Mouse (Mus musculus): Measurements from ENCODE around the gene Nup188. TPM values are rescaled to one million over a fixed set of nuclear protein-coding genes. Genes with fewer than 3 reads are reported as not detected.

Nup188 gene
- polyA plus RNA-seq, 1 experiment from 2014 or later = 19.7 TPM

GRCm38 (mm10) chr2:30269241-30269990 lies 16.8 kb upstream of the Nup188 start:
- WGBS = 90% methylated on average over 17 of the region's 17 CpGs
- Histone ChIP-seq H3K27me3 (no peaks in the 10 kb centered on the region), H3K36me3 (peaks cover 12% of the 10 kb centered on the region), H3K4me2 (no peak overlapping the region), H3K4me1 (replicated peaks) (peaks cover 27% of the 10 kb centered on the region), H3K4me3 (no peak overlapping the region), H3K27ac (replicated peaks) (no peak overlapping the region), H3K9me3 (no peaks in the 10 kb centered on the region), H3K9ac (no peak overlapping the region)
- ATAC-seq (ENCODE audit: low read depth) = no peak

GRCm38 (mm10) chr2:30270134-30270533 lies 16.1 kb upstream of the Nup188 start:
- Histone ChIP-seq H3K27me3 (no peaks in the 10 kb centered on the region), H3K4me3 (no peak overlapping the region), H3K9ac (no peak overlapping the region), H3K36me3 (peaks cover 5% of the 10 kb centered on the region), H3K9me3 (no peaks in the 10 kb centered on the region), H3K27ac (replicated peaks) (no peak overlapping the region), H3K4me2 (no peak overlapping the region), H3K4me1 (replicated peaks) (peaks cover 20% of the 10 kb centered on the region)
- 76% methylated on average over 1 of the region's 1 CpGs for WGBS
- ATAC-seq (ENCODE audit: low read depth) = peak; percentile 80; the same call in 1 of the 2 replicates

GRCm38 (mm10) chr2:30280743-30281142 lies 5.5 kb upstream of the Nup188 start, which contains the start of gene Gm28038:
TSS of gene Gm28038 (plus strand) at chr2:30281043.
- no peak within 1 kb of the TSS for H3K4me2 ChIP-seq
- H3K9ac ChIP-seq = no peak within 1 kb of the TSS
- H3K4me3 ChIP-seq = no peak within 1 kb of the TSS
- ATAC-seq (ENCODE audit: low read depth) = no peak
- H3K27ac ChIP-seq (replicated peaks) = no peak within 1 kb of the TSS
- H3K27me3 ChIP-seq = no peaks in the 10 kb centered on the region
- H3K4me1 ChIP-seq (replicated peaks) = peaks cover 10% of the 10 kb centered on the region
- no peaks in the 10 kb centered on the region; the same call in 1 of the 2 replicates for H3K36me3 ChIP-seq
- H3K9me3 ChIP-seq = no peaks in the 10 kb centered on the region
- WGBS = 93% methylated on average over 11 of the region's 11 CpGs

- ATAC-seq (ENCODE audit: low read depth) = no peak
- 80% methylated on average over 3 of the region's 3 CpGs for WGBS
- H3K4me3 ChIP-seq = no peak overlapping the region
Measured at GRCm38 (mm10) chr2:30281651-30282050, 4.5 kb upstream of the Nup188 start.

GRCm38 (mm10) chr2:30283193-30283592 lies 3.0 kb upstream of the Nup188 start:
- no peak for ATAC-seq (ENCODE audit: low read depth)
- Histone ChIP-seq H3K4me3 (no peak overlapping the region), H3K36me3 (no peaks in the 10 kb centered on the region), H3K27me3 (no peaks in the 10 kb centered on the region), H3K9ac (no peak overlapping the region), H3K27ac (replicated peaks) (no peak overlapping the region), H3K4me1 (replicated peaks) (peaks cover 25% of the 10 kb centered on the region), H3K9me3 (no peaks in the 10 kb centered on the region), H3K4me2 (no peak overlapping the region)
- 88% methylated on average over 2 of the region's 2 CpGs for WGBS

More at GRCm38 (mm10) chr2:30281651-30282050, 4.5 kb upstream of the Nup188 start:
- H3K4me2 ChIP-seq = no peak overlapping the region
- no peak overlapping the region for H3K9ac ChIP-seq
- H3K4me1 ChIP-seq (replicated peaks) = peaks cover 10% of the 10 kb centered on the region
- no peaks in the 10 kb centered on the region; the same call in 1 of the 2 replicates for H3K36me3 ChIP-seq
- H3K27me3 ChIP-seq = no peaks in the 10 kb centered on the region
- H3K27ac ChIP-seq (replicated peaks) = no peak overlapping the region
- no peaks in the 10 kb centered on the region for H3K9me3 ChIP-seq

- ATAC-seq (ENCODE audit: low read depth) = no peak
Measured at GRCm38 (mm10) chr2:30285004-30285403, 1.2 kb upstream of the Nup188 start.

GRCm38 (mm10) chr2:30285416-30286181 lies 598 bp upstream of the Nup188 start:
- Histone ChIP-seq H3K27me3 (no peaks in the 10 kb centered on the region), H3K27ac (replicated peaks) (0 out of 2 replicates have a peak overlapping the region, but pooled peaks have one; percentile 52), H3K4me3 (peak overlapping the region; percentile 96), H3K9me3 (no peaks in the 10 kb centered on the region), H3K4me2 (peak overlapping the region; percentile 95), H3K4me1 (replicated peaks) (peaks cover 26% of the 10 kb centered on the region), H3K9ac (peak overlapping the region; percentile 90), H3K36me3 (no peaks in the 10 kb centered on the region)
- peak; percentile 76 for ATAC-seq (ENCODE audit: low read depth)
- 17% methylated on average over 38 of the region's 38 CpGs for WGBS

More at GRCm38 (mm10) chr2:30285004-30285403, 1.2 kb upstream of the Nup188 start:
- 93% methylated on average over 5 of the region's 5 CpGs for WGBS
- no peaks in the 10 kb centered on the region for H3K9me3 ChIP-seq
- H3K4me3 ChIP-seq = peak overlapping the region; percentile 96
- H3K27ac ChIP-seq (replicated peaks) = no peak overlapping the region
- no peaks in the 10 kb centered on the region for H3K27me3 ChIP-seq
- no peaks in the 10 kb centered on the region for H3K36me3 ChIP-seq
- peaks cover 26% of the 10 kb centered on the region for H3K4me1 ChIP-seq (replicated peaks)
- peak overlapping the region; percentile 90 for H3K9ac ChIP-seq
- peak overlapping the region; percentile 95 for H3K4me2 ChIP-seq

- H3K4me1 ChIP-seq (replicated peaks) = peaks cover 26% of the 10 kb centered on the region
- no peaks in the 10 kb centered on the region for H3K9me3 ChIP-seq
- H3K4me3 ChIP-seq = peak overlapping the region; percentile 96
- H3K4me2 ChIP-seq = peak overlapping the region; percentile 95
- H3K27ac ChIP-seq (replicated peaks) = peak overlapping the region; percentile 71
- H3K36me3 ChIP-seq = peaks cover 5% of the 10 kb centered on the region; the same call in 1 of the 2 replicates
- under 1% methylated on average over 10 of the region's 10 CpGs for WGBS
- H3K27me3 ChIP-seq = no peaks in the 10 kb centered on the region
- ATAC-seq (ENCODE audit: low read depth) = no peak
- peak overlapping the region; percentile 90 for H3K9ac ChIP-seq
Measured at GRCm38 (mm10) chr2:30287027-30287373, 803 bp downstream of the Nup188 start.

GRCm38 (mm10) chr2:30299525-30299924 lies 13.3 kb downstream of the Nup188 start:
- no peak overlapping the region for H3K4me2 ChIP-seq
- no peaks in the 10 kb centered on the region for H3K9me3 ChIP-seq
- no peak overlapping the region for H3K9ac ChIP-seq
- WGBS = 77% methylated on average over 3 of the region's 3 CpGs
- no peak overlapping the region for H3K27ac ChIP-seq (replicated peaks)
- no peak overlapping the region for H3K4me3 ChIP-seq
- no peaks in the 10 kb centered on the region for H3K27me3 ChIP-seq
- peaks cover 72% of the 10 kb centered on the region for H3K36me3 ChIP-seq
- no peaks in the 10 kb centered on the region for H3K4me1 ChIP-seq (replicated peaks)
- no peak for ATAC-seq (ENCODE audit: low read depth)

- H3K36me3 ChIP-seq = peaks cover 77% of the 10 kb centered on the region
- no peak overlapping the region for H3K9ac ChIP-seq
- no peaks in the 10 kb centered on the region for H3K27me3 ChIP-seq
- no peak overlapping the region for H3K4me2 ChIP-seq
- WGBS = 94% methylated on average over 5 of the region's 5 CpGs
- ATAC-seq (ENCODE audit: low read depth) = no peak
- no peaks in the 10 kb centered on the region for H3K4me1 ChIP-seq (replicated peaks)
- no peak overlapping the region for H3K27ac ChIP-seq (replicated peaks)
- no peak overlapping the region for H3K4me3 ChIP-seq
- no peaks in the 10 kb centered on the region for H3K9me3 ChIP-seq
Measured at GRCm38 (mm10) chr2:30299966-30300365, 13.8 kb downstream of the Nup188 start.

- H3K4me1 ChIP-seq (replicated peaks) = no peaks in the 10 kb centered on the region
- no peaks in the 10 kb centered on the region for H3K9me3 ChIP-seq
- no peak overlapping the region for H3K4me3 ChIP-seq
- H3K27me3 ChIP-seq = no peaks in the 10 kb centered on the region
- no peak overlapping the region for H3K4me2 ChIP-seq
- H3K9ac ChIP-seq = no peak overlapping the region
- 95% methylated on average over 7 of the region's 7 CpGs for WGBS
- H3K27ac ChIP-seq (replicated peaks) = no peak overlapping the region
- ATAC-seq (ENCODE audit: low read depth) = no peak
- peaks cover 99% of the 10 kb centered on the region for H3K36me3 ChIP-seq
Measured at GRCm38 (mm10) chr2:30306087-30306486, 19.9 kb downstream of the Nup188 start.

- H3K27me3 ChIP-seq = no peaks in the 10 kb centered on the region
- H3K4me3 ChIP-seq = no peak overlapping the region
- no peak overlapping the region for H3K4me2 ChIP-seq
- 94% methylated on average over 3 of the region's 3 CpGs for WGBS
- H3K9ac ChIP-seq = no peak overlapping the region
- H3K9me3 ChIP-seq = no peaks in the 10 kb centered on the region
- no peak overlapping the region for H3K27ac ChIP-seq (replicated peaks)
- no peaks in the 10 kb centered on the region for H3K4me1 ChIP-seq (replicated peaks)
- peaks cover 98% of the 10 kb centered on the region for H3K36me3 ChIP-seq
- no peak for ATAC-seq (ENCODE audit: low read depth)
Measured at GRCm38 (mm10) chr2:30309351-30309750, 23.2 kb downstream of the Nup188 start.
